Mouse (Mus musculus) spleen, adult 2 months (tissue): ENCODE data around the gene Bap1.

Experiments used
- CTCF ChIP-seq: fragments of 200-500 bp; IDR thresholded peaks from 2 replicates; pipeline ENCODE4 v1.5.1; 2011; ENCODE audit warnings: mild to moderate bottlenecking, inconsistent platforms; ENCODE audit not compliant: insufficient read depth, insufficient read length, insufficient replicate concordance; ENCODE audit errors: extremely low read depth
- POLR2A ChIP-seq: fragments of 200-500 bp; IDR thresholded peaks from 2 replicates; pipeline ENCODE4 v1.6.1; 2011; ENCODE audit warnings: low read depth, low read length, inconsistent platforms

DNA sequence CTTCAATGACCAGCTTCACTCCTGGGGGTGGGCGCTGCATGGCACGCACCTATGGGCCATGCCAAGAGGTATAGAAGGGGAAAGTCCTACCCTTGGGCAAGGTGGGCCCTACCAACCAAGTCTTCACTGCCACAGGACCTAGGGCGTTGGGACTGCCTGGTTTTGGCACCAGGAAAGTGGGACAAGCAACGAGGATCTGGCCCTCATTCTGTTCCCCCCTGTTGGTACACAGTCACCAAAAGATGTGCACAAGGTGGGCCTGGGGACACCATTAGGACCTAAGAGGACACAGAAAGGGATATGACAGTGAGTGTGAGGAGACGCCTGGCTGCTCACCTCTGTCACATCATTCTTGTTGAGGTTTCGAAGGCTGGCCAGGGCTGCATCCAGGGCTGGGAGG is 19.9 kb downstream of the Bap1 start:
- no peak for TF ChIP-seq POLR2A
- no peak for TF ChIP-seq CTCF
